Mouse (Mus musculus) kidney, embryonic 14.5 days (tissue): ENCODE results near the gene Reep3. TPM values are rescaled to one million over a fixed set of nuclear protein-coding genes. Genes with fewer than 3 reads are reported as not detected.

Experiments used
- ATAC-seq: fragments of 200-750 bp; cut with Nextera tagmentation; 2 replicates; pipeline ENCODE4 v1.8.0; 2017; ENCODE audit warnings: moderate number of reproducible peaks, mild to moderate bottlenecking, moderate TSS enrichment, moderate library complexity; ENCODE audit not compliant: low FRiP score, low TSS enrichment
- H3K27ac ChIP-seq: fragments of 300-500 bp; sonication (generic); 2 replicates; pipeline ENCODE4 v1.5.1; 2014; ENCODE audit warnings: low read depth, mild to moderate bottlenecking, low read length, moderate library complexity, mixed read lengths
- H3K27me3 ChIP-seq: fragments of 300-500 bp; sonication (generic); 2 replicates; pipeline ENCODE4 v1.6.1; 2014; ENCODE audit warnings: mild to moderate bottlenecking, low read length; ENCODE audit not compliant: control insufficient read depth, insufficient read depth
- H3K36me3 ChIP-seq: fragments of 300-500 bp; sonication (generic); 2 replicates; pipeline ENCODE4 v1.6.1; 2014; ENCODE audit warnings: low read length, mixed read lengths; ENCODE audit not compliant: control insufficient read depth, insufficient read depth
- H3K4me1 ChIP-seq: fragments of 300-500 bp; sonication (generic); 2 replicates; pipeline ENCODE4 v1.6.1; 2014; ENCODE audit warnings: low read length, mixed read lengths; ENCODE audit not compliant: control insufficient read depth, insufficient read depth
- H3K4me2 ChIP-seq: fragments of 300-500 bp; sonication (generic); replicated peaks from 2 replicates; pipeline ENCODE4 v1.6.1; 2014; ENCODE audit warnings: low read depth, mild to moderate bottlenecking, low read length
- H3K4me3 ChIP-seq: fragments of 300-500 bp; sonication (generic); 2 replicates; pipeline ENCODE4 v1.5.1; 2014; ENCODE audit warnings: mild to moderate bottlenecking, low read length
- H3K9ac ChIP-seq: fragments of 300-500 bp; sonication (generic); 2 replicates; pipeline ENCODE4 v1.6.1; 2014; ENCODE audit warnings: low read depth, mild to moderate bottlenecking, low read length, moderate library complexity
- H3K9me3 ChIP-seq: fragments of 300-500 bp; sonication (generic); 2 replicates; pipeline ENCODE4 v1.6.1; 2016; ENCODE audit warnings: low read length; ENCODE audit not compliant: control insufficient read depth
- WGBS: fragments of 180-500 bp; shearing (Covaris S2); extraction: QIAGEN DNeasy Blood & Tissue Kit; methylation state at CpG from one replicate; pipeline ENCODE4 v1.1.7; 2014; 5-methylcytosine and 5-hydroxymethylcytosine counted together
- polyA plus RNA-seq: library from polyadenylated mRNA; unstranded; fragments of >200 nt; fragmentation: Nextera tagmentation; extraction: Ambion mirVana; gene quantifications from 2 replicates; pipeline ENCODE4 v1.2.1, GENCODE M21; 2014

The Reep3 gene
- polyA plus RNA-seq, 1 experiment from 2014 or later: 50.6 TPM

DNA sequence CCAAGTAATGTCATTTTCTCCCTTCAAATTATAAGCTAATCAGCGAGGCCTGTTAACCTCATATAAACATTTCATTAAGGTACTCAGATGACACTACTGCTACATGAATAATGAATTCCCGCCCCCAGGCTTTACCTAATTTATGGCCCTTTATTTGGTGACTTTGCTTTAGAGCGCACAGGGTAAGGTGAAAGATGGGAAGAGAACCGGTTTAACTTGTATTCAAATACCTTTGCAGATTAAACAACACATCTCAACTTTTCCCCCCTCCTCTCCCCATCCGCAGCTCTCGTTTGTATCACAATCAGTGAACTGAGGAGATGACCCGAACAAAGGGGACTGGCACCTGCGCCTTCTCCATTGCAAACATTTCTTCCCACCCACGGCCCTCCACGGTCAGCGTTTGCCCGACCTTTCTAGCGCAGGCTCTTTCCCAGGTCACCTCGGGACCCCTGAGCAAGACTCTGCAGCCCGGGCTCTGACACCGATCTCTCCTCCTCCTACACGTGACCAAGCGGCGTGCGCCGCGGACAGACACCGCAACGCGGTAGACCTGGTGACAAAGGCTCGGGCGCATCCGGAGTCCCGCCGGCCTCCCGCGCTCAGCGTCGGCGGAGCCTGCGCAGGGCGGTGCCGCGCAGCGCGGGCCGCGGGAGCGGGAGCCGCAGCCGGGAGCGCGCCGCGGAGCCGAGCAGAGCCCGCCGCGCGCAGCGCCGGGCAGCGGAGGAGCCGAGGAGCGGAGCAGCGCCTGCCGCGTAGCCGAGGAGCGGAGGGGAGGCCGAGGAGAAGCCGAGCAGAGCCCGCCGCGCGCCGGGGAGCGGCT lies 736 bp downstream of the Reep3 start, which contains the start of gene Jmjd1c:
Jmjd1c (plus strand) TSS at position 328 of the 823 bp plus-strand sequence.
- Histone ChIP-seq H3K4me1 (peaks cover 32% of the 10 kb centered on the region), H3K27ac (peak within 1 kb of the TSS; percentile 99), H3K27me3 (no peaks in the 10 kb centered on the region), H3K9me3 (no peaks in the 10 kb centered on the region), H3K9ac (peak within 1 kb of the TSS; percentile 100), H3K4me3 (peak within 1 kb of the TSS; percentile 98), H3K4me2 (peak within 1 kb of the TSS; percentile 74), H3K36me3 (no peaks in the 10 kb centered on the region)
- under 1% methylated on average over 52 of the region's 73 CpGs for WGBS
- ATAC-seq: peak; percentile 77

DNA sequence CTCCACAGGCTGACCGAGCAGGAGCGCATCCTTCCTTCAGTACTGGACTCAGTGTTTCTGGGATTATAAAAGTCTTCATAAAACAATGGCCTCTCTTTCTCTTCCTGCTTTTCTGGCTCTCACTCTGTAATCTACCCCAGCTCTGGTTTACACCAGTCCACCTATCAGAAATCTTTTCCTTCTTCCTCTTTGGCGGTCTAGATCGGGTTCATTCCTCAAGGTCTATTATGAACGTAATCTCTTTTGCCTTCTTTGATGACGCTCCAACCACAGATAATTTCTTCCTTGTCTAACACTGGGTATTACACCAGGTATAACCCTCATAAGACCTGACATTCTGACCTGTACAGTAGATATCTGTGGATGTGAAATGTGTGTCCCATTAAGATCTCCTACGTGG lies 1.8 kb downstream of the Reep3 start:
- Histone ChIP-seq H3K36me3 (no peaks in the 10 kb centered on the region), H3K4me1 (peaks cover 23% of the 10 kb centered on the region), H3K9ac (no peak overlapping the region), H3K27me3 (no peaks in the 10 kb centered on the region), H3K4me3 (peak overlapping the region; percentile 15; the same call in 1 of the 2 replicates), H3K4me2 (no peak overlapping the region), H3K27ac (no peak overlapping the region), H3K9me3 (no peaks in the 10 kb centered on the region)
- WGBS: 77% methylated on average over 7 of the region's 7 CpGs
- no peak for ATAC-seq

DNA sequence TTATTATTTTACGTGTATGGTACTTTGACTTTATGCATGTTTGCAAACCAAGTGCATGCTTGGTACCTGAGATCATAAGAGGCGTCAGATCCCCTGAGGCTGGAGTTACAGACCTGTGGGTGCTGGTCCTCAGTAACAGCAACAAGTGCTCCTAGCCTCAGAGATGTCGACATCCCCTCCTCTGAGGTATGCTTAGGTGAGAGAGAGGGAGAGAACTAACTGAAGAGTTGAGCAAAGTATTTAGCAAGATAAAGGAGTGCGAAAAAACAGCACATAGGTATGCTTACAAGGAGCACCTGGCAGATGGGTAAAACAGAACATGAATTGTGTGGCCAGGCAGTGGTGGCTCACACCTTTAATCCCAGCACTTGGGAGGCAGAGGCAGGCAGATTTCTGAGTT lies 6.1 kb downstream of the Reep3 start:
- Histone ChIP-seq H3K27me3 (no peaks in the 10 kb centered on the region), H3K9ac (no peak overlapping the region), H3K27ac (no peak overlapping the region), H3K9me3 (no peaks in the 10 kb centered on the region), H3K4me1 (peaks cover 4% of the 10 kb centered on the region; the same call in 1 of the 2 replicates), H3K4me2 (no peak overlapping the region), H3K4me3 (no peak overlapping the region), H3K36me3 (no peaks in the 10 kb centered on the region)
- ATAC-seq: no peak
- WGBS: 94% methylated on average over 4 of the region's 4 CpGs

DNA sequence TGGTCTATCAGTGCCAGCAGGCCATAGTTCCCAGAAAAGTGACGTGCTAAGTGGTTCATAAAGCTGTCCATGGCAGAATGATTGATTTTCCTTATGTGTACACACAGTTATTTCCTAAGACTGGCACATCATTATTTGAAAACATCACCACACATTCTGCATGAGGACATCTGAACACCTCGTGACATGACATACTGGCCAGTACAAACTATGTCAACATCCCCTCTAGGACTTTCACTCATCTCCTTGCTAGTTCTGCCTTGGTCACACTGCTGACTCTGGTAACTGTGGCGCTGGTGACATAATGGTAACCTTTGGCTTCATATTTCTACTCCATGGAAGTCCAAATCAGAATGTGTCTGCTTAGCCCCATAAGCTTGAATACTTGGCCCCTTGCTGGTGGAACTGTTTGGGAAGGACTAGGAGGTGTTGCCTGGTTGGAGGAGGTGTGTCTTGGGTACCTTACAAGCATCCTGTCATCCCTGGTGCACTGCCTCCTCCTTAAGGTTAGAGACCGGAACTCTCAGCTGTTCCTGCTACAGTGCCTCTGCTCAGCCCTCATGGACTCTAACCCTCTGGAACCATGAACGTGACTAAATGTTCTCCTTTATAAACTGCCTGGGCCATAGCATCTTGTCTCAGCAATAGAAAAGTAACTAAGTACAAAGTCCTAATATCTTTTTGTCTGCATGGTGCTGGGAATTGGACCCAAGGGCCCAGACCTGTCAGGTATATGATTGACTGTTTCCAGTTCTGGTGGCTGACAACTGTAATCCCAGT lies 9.1 kb downstream of the Reep3 start:
- H3K36me3 ChIP-seq: no peaks in the 10 kb centered on the region
- no peak overlapping the region for H3K4me2 ChIP-seq
- ATAC-seq: no peak
- H3K27ac ChIP-seq: no peak overlapping the region
- WGBS: 80% methylated on average over 5 of the region's 5 CpGs
- no peak overlapping the region for H3K4me3 ChIP-seq
- H3K4me1 ChIP-seq: peaks cover 4% of the 10 kb centered on the region; the same call in 1 of the 2 replicates
- H3K9ac ChIP-seq: no peak overlapping the region
- H3K27me3 ChIP-seq: no peaks in the 10 kb centered on the region
- no peaks in the 10 kb centered on the region for H3K9me3 ChIP-seq

DNA sequence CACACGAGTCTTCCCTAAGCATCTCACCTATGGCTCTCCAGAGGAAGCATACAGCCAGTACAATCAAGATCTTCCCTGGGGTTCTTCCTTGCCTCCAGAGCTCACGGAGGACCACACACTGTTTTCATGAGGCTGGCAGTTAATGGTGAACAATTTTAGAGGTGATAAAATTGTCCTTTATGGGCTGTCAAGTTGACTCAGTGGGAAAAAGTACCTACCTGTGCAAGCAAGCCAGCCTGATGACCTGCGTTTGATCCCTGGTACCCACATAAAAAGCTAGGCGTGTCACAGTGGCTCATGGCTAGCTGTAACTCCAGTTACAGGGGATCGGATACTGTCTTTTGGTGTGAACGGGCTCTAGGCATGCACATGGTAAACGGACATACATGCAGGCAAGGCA lies 10.8 kb downstream of the Reep3 start:
- 67% methylated on average over 7 of the region's 7 CpGs for WGBS
- Histone ChIP-seq H3K9me3 (no peaks in the 10 kb centered on the region), H3K9ac (no peak overlapping the region), H3K4me2 (no peak overlapping the region), H3K4me3 (no peak overlapping the region), H3K27me3 (no peaks in the 10 kb centered on the region), H3K4me1 (peaks cover 4% of the 10 kb centered on the region; the same call in 1 of the 2 replicates), H3K36me3 (no peaks in the 10 kb centered on the region), H3K27ac (no peak overlapping the region)
- no peak for ATAC-seq

DNA sequence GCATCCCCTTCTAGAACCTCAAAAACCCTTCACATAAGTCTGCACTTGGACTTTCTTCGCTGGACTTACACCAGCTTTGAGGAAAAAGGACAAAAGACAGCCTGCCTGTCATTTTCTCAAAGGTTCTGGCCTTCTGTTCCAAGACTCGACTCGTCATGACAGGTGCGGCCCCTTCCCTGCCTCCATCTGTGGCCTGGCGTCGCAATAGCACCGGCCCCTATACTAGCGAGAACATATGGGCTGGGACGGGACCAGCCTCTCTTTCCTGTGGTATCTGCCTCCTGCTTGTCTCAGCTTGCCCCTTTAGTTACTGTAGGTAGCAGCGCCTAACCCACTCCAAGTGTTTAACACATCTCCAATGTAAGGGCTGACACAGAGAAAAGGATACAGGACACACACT lies 11.6 kb downstream of the Reep3 start:
- no peaks in the 10 kb centered on the region for H3K9me3 ChIP-seq
- ATAC-seq: no peak
- no peaks in the 10 kb centered on the region for H3K27me3 ChIP-seq
- no peak overlapping the region for H3K27ac ChIP-seq
- H3K36me3 ChIP-seq: no peaks in the 10 kb centered on the region
- 89% methylated on average over 10 of the region's 10 CpGs for WGBS
- no peak overlapping the region for H3K9ac ChIP-seq
- H3K4me2 ChIP-seq: no peak overlapping the region
- H3K4me3 ChIP-seq: no peak overlapping the region
- peaks cover 4% of the 10 kb centered on the region; the same call in 1 of the 2 replicates for H3K4me1 ChIP-seq

DNA sequence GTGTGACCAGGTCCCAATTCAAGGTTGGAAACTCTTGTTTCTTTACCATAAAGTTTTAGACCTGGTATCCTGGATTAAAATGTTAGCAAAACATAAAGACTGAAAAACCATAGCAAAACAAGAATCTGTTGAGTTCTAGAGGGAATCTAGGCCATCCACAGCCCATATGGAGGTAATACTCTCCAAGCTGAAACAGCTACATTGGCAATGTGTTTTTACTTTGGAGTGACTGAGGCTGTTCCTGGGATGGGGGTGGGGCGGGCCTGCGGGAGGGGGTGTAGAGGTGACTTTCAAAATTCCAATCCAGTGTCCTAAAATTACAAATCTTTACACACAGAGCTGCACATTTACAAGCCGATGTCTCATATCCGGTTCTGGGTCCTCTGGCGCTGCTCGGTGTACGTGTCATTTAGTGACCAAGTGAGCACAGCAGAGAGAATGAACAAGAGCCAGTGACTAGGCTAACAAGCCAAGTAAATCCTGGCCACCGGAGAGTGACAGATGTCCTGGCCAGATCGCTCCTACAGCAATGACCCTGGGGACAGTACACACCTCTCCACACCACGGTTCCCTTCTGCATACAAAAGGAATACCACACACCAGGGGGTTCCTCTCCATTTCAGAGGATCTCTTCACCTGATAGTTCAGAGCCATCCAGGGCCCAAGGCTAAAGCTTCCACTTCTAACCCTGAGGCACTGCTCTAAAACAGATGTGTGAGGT lies 13.1 kb downstream of the Reep3 start:
- ATAC-seq: no peak
- no peak overlapping the region for H3K9ac ChIP-seq
- no peaks in the 10 kb centered on the region for H3K9me3 ChIP-seq
- no peak overlapping the region for H3K27ac ChIP-seq
- H3K27me3 ChIP-seq: no peaks in the 10 kb centered on the region
- H3K4me3 ChIP-seq: no peak overlapping the region
- H3K4me1 ChIP-seq: peaks cover 12% of the 10 kb centered on the region; the same call in 1 of the 2 replicates
- H3K36me3 ChIP-seq: no peaks in the 10 kb centered on the region
- WGBS: 76% methylated on average over 10 of the region's 10 CpGs
- no peak overlapping the region for H3K4me2 ChIP-seq

DNA sequence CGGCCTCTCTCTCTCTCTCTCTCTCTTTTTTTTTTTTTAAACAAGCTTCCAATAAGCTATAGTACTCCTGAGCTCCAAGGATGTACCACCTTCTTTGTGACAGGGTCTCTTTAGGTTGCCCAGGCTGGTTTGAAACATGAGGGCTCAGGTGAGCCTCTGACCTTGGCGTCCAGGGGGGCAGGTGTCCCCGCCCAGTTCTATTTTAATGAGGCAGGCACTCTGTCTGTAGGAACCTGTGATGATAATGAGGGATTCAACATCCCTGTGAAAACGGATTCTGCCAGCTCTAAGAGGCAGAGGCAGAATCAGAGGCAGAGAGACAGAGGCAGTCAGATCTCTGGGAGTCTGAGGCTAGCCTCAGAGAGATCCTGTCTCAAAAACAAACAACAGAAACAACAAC lies 14.2 kb downstream of the Reep3 start:
- H3K36me3 ChIP-seq: no peaks in the 10 kb centered on the region
- no peak for ATAC-seq
- no peak overlapping the region for H3K9ac ChIP-seq
- no peak overlapping the region for H3K4me2 ChIP-seq
- H3K27ac ChIP-seq: no peak overlapping the region
- 85% methylated on average over 4 of the region's 4 CpGs for WGBS
- no peaks in the 10 kb centered on the region for H3K27me3 ChIP-seq
- no peaks in the 10 kb centered on the region for H3K9me3 ChIP-seq
- peaks cover 12% of the 10 kb centered on the region; the same call in 1 of the 2 replicates for H3K4me1 ChIP-seq
- H3K4me3 ChIP-seq: no peak overlapping the region
